Mouse (Mus musculus) layer of hippocampus, adult 8-10 months (tissue): ENCODE results near the gene Ttc3. TPM values are rescaled to one million over a fixed set of nuclear protein-coding genes. Genes with fewer than 3 reads are reported as not detected.

Experiments
- DNase-seq, 2 experiments: peaks; one replicate each; pipeline ENCODE4 v3.0.0; 2022; ENCODE audit warnings: low spot score in 2 of 2
- total RNA-seq, 4 experiments: library from RNA; stranded (reverse); gene quantifications; 2 replicates each; pipeline ENCODE4 v1.2.4; 2022

Gene Ttc3
- total RNA-seq, 4 experiments from 2014 or later: 668 to 837 (median 753) TPM

- no peak for DNase-seq
Observed at GRCm38 (mm10) chr16:94358091-94358490, 12.3 kb upstream of the Ttc3 start.

- DNase-seq: no peak
Observed at GRCm38 (mm10) chr16:94360578-94361350, 9.7 kb upstream of the Ttc3 start.

DNA sequence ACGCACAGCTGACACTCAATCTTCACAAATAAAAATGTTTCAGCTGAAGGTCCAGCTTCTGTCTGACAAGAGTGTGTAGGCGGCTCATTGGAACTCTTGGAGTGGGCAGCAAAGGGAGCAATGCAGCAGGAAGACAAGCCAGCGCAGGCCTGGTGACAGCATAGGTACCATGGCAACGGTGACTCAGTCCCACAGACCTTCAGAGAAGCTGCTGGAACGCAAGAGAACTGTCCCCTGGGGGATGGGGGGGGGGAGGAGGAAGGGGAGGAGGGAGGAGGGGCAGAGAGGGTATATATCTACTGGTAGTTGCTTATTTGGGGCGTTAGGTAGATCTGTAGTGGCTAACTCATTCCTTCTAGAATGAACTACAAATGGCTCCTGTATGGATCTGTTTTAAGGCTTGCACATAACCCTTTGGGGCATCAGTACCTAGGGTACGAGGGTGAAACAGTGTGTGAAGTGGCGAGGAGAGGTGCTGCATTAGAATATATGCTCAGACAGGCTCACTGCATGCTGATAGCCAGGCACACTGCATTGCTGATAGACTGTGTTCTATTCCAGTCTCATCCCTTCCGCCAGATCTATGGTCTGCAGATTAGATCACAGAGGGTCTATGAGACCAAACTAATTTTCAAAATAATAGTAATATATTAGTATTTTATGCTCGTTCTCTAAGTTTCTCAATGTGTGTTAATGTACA, 8.1 kb upstream of the Ttc3 start:
- peak; percentile 85 to 87 for DNase-seq

DNA sequence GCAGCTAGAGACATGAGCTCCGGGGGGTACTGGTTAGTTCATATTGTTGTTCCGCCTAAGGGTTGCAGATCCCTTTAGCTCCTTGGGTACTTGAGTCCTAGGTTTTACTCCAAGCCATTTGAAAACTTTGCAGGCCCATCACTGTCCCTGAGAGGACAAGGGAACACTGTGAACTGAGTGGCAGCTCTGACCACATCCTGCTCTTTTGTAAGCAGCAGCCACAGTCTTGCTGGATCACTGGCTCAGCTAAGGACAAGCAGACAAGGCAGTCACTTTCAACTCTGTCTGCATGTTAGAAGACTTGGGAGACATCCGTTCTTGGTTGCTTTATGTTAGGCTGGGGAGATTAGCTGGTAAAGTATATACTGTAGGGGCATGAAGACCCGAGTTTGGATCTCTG, 6.6 kb upstream of the Ttc3 start:
- no peak for DNase-seq

DNA sequence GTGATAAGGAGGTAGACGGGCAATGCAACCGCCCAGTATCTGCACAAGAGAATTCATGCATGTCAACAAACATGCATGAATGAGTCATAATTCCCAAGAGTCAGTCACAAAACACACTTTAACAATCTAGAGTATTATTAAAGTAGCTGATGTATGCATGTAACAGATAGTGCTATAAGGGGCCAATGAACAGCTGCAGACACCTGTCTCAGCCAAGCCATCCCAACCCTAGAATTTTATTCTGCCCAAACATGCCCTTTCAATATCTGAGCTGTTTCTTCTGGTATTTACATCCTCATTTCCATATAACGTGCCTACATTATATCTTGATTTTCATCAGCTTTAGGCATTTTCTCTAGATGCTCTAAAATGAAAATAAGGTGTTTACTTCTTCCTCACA, 5.0 kb upstream of the Ttc3 start:
- DNase-seq: no peak

DNA sequence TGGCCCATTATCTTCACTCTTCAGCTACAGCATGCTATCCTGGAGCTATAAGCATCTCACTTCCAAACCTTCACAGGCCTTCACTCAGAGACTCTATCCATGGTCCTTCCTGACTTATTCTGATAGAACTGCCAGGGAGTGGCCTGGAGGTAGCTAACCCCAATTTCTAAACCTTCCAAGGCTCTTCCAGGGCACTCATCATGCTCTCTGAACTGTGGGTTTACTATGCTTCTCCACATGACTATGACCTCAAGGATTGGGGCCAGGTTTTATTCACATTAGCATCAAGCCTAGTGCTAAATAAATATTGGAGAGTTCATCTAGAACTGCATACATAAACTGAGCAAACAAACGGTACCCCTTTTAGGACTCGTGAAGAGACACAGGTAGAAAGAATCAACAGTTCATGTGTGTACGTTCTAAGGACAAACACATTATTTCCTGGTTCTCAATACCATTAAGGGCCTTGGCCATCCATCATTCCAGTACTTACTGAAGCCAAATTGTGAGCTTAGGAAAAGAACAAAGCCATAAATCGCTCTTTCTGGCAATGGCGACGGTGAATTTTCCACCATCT, 734 bp upstream of the Ttc3 start:
- no peak for DNase-seq

- peak in 1 of 2 experiments; percentile 64 for DNase-seq
Observed at GRCm38 (mm10) chr16:94370915-94371300, 490 bp downstream of the Ttc3 start.

DNA sequence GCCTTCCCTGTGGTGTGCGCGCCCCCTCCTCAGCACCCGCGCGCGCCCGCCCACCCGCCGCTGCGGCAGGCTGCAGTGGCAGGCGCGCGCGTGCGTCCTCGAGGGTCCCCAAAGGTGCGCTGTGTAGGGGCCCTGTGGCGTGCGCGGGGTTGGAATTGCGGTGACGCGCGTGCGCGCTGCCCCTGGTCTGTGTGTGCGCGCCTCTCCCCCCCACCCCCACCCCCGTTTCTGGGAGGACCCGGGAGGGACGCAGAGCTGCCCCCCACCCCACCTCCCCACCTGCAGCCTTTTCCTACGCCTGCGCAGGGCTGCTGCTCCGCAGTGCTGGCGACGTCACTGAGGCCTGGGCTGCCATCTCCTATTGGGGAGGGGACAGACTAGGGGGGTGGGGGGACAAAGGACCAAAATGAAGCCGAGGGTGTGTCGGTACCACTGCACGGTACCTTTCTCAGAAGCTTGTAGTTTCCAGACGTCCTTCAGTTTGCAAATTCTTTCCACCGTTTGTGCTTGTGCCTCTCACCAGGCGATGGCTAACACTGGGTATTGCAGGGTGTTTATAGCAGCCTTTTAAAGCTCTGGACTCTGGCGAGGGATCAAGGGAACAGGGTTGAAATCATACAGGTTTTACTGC, 998 bp downstream of the Ttc3 start, which contains the start of gene Pigp:
TSS of gene Pigp (minus strand) at position 542 of the 631 bp plus-strand sequence.
- DNase-seq: peak in 1 of 2 experiments; percentile 55

DNA sequence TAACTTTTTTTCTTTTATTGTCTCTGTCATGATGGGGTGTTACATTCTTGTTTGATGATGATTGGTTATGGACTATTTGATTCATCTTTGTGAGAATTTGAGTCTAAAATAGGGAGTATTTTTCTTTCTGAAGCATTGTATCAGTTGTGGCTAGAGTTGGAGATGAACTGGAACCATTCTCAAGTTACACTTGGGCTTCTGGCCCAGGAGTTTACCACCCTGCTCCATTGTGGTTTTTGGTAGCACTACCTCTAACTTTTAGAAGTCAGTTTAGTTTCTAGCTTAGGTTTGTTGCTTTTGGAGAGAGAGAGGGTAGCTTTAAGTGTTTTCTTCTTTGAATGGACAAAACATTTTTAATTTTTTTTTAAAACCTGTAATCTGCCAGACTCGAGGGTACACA, 9.0 kb downstream of the Ttc3 start:
- no peak for DNase-seq

DNA sequence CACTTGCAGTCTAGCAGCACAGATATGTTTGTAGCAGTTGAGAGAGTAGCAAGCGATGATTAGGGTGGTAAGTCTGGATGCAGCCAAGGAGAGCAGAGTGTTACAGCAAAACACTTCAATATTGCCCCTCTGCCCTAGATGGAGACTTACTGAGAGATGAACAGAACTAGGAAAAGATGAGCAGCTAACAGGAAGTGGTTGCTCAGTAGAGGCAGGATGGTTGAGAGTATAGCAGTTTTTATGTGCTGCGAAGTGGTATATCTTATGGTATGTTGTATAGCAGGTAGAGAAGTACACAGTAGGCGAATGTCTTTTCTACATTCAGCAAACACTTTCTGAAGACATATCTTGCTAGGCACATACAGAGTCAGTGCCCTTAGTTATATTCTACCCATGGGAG, 12.9 kb downstream of the Ttc3 start:
- DNase-seq: no peak

GRCm38 (mm10) chr16:94387690-94388089, 17.3 kb downstream of the Ttc3 start:
- DNase-seq: no peak

DNA sequence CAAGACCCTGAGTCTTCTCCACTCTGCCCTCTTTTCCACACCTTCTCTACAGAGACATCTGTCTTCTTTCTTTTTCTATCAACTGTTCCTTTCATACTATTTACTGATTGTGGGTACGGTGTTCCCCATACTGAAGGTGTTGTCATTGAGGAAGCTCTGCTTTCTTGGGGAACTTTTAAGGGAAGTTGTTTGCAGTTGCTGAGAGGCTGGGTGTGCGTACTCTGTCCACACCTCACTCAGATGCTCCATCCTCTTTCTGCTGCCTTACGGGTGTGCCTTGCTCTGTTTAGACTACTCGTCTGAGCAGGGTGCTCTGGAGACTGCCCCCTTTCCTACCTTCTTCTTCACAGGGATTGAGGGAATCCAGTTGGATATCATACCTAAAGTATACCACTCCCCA, 21.9 kb downstream of the Ttc3 start:
- DNase-seq: no peak

- DNase-seq: no peak
Observed at GRCm38 (mm10) chr16:94395051-94395450, 24.6 kb downstream of the Ttc3 start.

- no peak for DNase-seq
Observed at GRCm38 (mm10) chr16:94396641-94397040, 26.2 kb downstream of the Ttc3 start.

DNA sequence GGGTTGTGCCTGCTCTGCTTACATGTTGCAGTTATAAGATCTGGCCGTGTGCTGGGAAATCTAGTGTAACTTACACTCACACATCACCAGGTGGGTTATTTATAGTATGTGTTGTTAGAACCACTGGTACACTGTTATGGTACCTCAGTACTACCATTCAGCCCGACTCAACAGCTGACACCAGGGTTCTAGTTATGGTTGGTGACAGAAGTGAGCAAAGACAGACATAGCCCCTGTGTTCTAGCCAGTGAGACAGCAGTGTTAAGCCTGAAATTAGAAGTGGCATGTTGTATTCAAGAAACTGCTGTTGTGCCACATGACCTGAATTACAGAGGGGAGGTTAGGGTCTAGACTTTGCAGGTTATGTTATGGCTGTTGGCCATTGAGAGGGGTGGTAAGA, 28.7 kb downstream of the Ttc3 start:
- DNase-seq: no peak

GRCm38 (mm10) chr16:94401636-94402035, 31.2 kb downstream of the Ttc3 start:
- DNase-seq: no peak

- DNase-seq: no peak
Observed at GRCm38 (mm10) chr16:94402185-94402584, 31.8 kb downstream of the Ttc3 start.

- DNase-seq: no peak
Observed at GRCm38 (mm10) chr16:94411287-94411686, 40.9 kb downstream of the Ttc3 start.

GRCm38 (mm10) chr16:94412198-94412597, 41.8 kb downstream of the Ttc3 start:
- no peak for DNase-seq

- DNase-seq: no peak
Observed at GRCm38 (mm10) chr16:94412760-94413159, 42.3 kb downstream of the Ttc3 start.

DNA sequence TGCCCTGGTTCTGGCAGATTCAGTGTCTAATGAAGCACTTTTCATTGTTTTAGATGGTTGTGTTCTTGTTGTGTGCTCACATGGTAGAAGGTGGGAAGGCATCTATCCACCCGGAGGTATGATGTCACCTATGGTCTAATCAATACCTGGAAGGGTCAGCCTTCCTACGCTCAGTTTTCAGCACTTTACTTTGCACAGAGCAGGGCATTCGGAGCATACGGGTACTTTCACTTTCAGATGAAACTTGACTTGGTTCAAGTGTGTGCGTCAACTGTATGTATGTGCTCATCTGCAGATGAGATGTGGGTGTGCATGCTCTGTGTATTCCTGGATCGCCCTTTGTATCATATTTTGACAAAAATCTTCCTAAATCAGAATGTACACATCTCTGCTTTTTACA, 43.7 kb downstream of the Ttc3 start:
- DNase-seq: no peak

GRCm38 (mm10) chr16:94420498-94420897, 50.1 kb downstream of the Ttc3 start:
- no peak for DNase-seq
